Mouse (Mus musculus) liver, embryonic 12.5 days (tissue): ENCODE data around the gene B230104I21Rik. TPM values are rescaled to one million over a fixed set of nuclear protein-coding genes. Genes with fewer than 3 reads are reported as not detected.

Source experiments
- ATAC-seq: fragments of 200-750 bp; cut with Nextera tagmentation; 2 replicates; pipeline ENCODE4 v1.8.0; 2017; ENCODE audit warnings: moderate number of reproducible peaks, mild to moderate bottlenecking, moderate library complexity
- H3K27ac ChIP-seq: fragments of 300-500 bp; sonication (generic); 2 replicates; pipeline ENCODE4 v1.5.1; 2016; ENCODE audit warnings: mild to moderate bottlenecking
- H3K27me3 ChIP-seq: fragments of 300-500 bp; sonication (generic); replicated peaks from 2 replicates; pipeline ENCODE4 v1.6.1; 2016; ENCODE audit warnings: mild to moderate bottlenecking, moderate library complexity
- H3K36me3 ChIP-seq: fragments of 300-500 bp; sonication (generic); 2 replicates; pipeline ENCODE4 v1.6.1; 2016; ENCODE audit warnings: mild to moderate bottlenecking, moderate library complexity
- H3K4me1 ChIP-seq: fragments of 300-500 bp; sonication (generic); 2 replicates; pipeline ENCODE4 v1.6.1; 2016
- H3K4me2 ChIP-seq: fragments of 300-500 bp; sonication (generic); 2 replicates; pipeline ENCODE4 v1.6.1; 2016; ENCODE audit warnings: mild to moderate bottlenecking, moderate library complexity
- H3K4me3 ChIP-seq: fragments of 300-500 bp; sonication (generic); 2 replicates; pipeline ENCODE4 v1.5.1; 2016; ENCODE audit warnings: mild to moderate bottlenecking, moderate library complexity
- H3K9ac ChIP-seq: fragments of 300-500 bp; sonication (generic); 2 replicates; pipeline ENCODE4 v1.6.1; 2016; ENCODE audit warnings: mild to moderate bottlenecking, moderate library complexity
- H3K9me3 ChIP-seq: fragments of 300-500 bp; sonication (generic); replicated peaks from 2 replicates; pipeline ENCODE4 v1.6.1; 2016; ENCODE audit warnings: mild to moderate bottlenecking, moderate library complexity
- WGBS: fragments of 180-500 bp; shearing (Covaris S2); methylation state at CpG from one replicate; pipeline ENCODE4 v1.1.7; 2016; ENCODE audit not compliant: insufficient replicate concordance; 5-methylcytosine and 5-hydroxymethylcytosine counted together
- polyA plus RNA-seq: library from polyadenylated mRNA; unstranded; fragments of >200 nt; fragmentation: Nextera tagmentation; extraction: Ambion mirVana; gene quantifications from 2 replicates; pipeline ENCODE4 v1.2.1, GENCODE M21; 2016

The B230104I21Rik gene
- polyA plus RNA-seq, 1 experiment from 2014 or later, result not detected

GRCm38 (mm10) chr4:154355408-154355807 lies 19.5 kb downstream of the B230104I21Rik start:
- no peaks in the 10 kb centered on the region for H3K9me3 ChIP-seq
- 0 out of 2 replicates have a peak, but pooled peaks cover 5% of the 10 kb centered on the region for H3K27me3 ChIP-seq
- H3K4me1 ChIP-seq, result no peaks in the 10 kb centered on the region
- H3K4me3 ChIP-seq, result no peak overlapping the region
- H3K36me3 ChIP-seq, result no peaks in the 10 kb centered on the region
- ATAC-seq, result no peak
- H3K27ac ChIP-seq, result no peak overlapping the region
- H3K9ac ChIP-seq, result no peak overlapping the region
- 79% methylated on average over 5 of the region's 5 CpGs for WGBS
- H3K4me2 ChIP-seq, result no peak overlapping the region

GRCm38 (mm10) chr4:154358370-154358769 lies 22.4 kb downstream of the B230104I21Rik start:
- H3K27ac ChIP-seq, result no peak overlapping the region
- H3K4me2 ChIP-seq, result no peak overlapping the region
- H3K4me1 ChIP-seq, result no peaks in the 10 kb centered on the region
- H3K9ac ChIP-seq, result no peak overlapping the region
- no peak for ATAC-seq
- peaks cover 4% of the 10 kb centered on the region; the same call in 1 of the 2 replicates for H3K27me3 ChIP-seq
- H3K9me3 ChIP-seq, result no peaks in the 10 kb centered on the region
- no peaks in the 10 kb centered on the region for H3K36me3 ChIP-seq
- H3K4me3 ChIP-seq, result no peak overlapping the region
- WGBS, result 58% methylated on average over 5 of the region's 5 CpGs

- WGBS, result 50% methylated on average over 10 of the region's 11 CpGs
- no peak overlapping the region for H3K9ac ChIP-seq
- H3K27ac ChIP-seq, result no peak overlapping the region
Observed at GRCm38 (mm10) chr4:154358816-154359215, 22.9 kb downstream of the B230104I21Rik start.

GRCm38 (mm10) chr4:154359762-154360300 lies 23.9 kb downstream of the B230104I21Rik start:
- no peak overlapping the region for H3K4me3 ChIP-seq
- no peaks in the 10 kb centered on the region for H3K9me3 ChIP-seq
- H3K27ac ChIP-seq, result no peak overlapping the region
- no peaks in the 10 kb centered on the region for H3K4me1 ChIP-seq
- 66% methylated on average over 9 of the region's 9 CpGs for WGBS
- H3K9ac ChIP-seq, result no peak overlapping the region
- H3K4me2 ChIP-seq, result no peak overlapping the region
- H3K27me3 ChIP-seq, result peaks cover 4% of the 10 kb centered on the region; the same call in 1 of the 2 replicates
- H3K36me3 ChIP-seq, result no peaks in the 10 kb centered on the region
- ATAC-seq, result no peak

More at GRCm38 (mm10) chr4:154358816-154359215, 22.9 kb downstream of the B230104I21Rik start:
- Histone ChIP-seq H3K4me1 (no peaks in the 10 kb centered on the region), H3K4me2 (no peak overlapping the region), H3K27me3 (peaks cover 4% of the 10 kb centered on the region; the same call in 1 of the 2 replicates), H3K9me3 (no peaks in the 10 kb centered on the region), H3K36me3 (no peaks in the 10 kb centered on the region), H3K4me3 (no peak overlapping the region)
- no peak for ATAC-seq

GRCm38 (mm10) chr4:154360441-154360840 lies 24.5 kb downstream of the B230104I21Rik start:
- no peaks in the 10 kb centered on the region for H3K36me3 ChIP-seq
- 66% methylated on average over 6 of the region's 7 CpGs for WGBS
- no peak for ATAC-seq
- H3K4me3 ChIP-seq, result no peak overlapping the region
- peaks cover 4% of the 10 kb centered on the region; the same call in 1 of the 2 replicates for H3K27me3 ChIP-seq
- H3K9me3 ChIP-seq, result no peaks in the 10 kb centered on the region
- no peak overlapping the region for H3K4me2 ChIP-seq
- no peaks in the 10 kb centered on the region for H3K4me1 ChIP-seq
- no peak overlapping the region for H3K9ac ChIP-seq
- no peak overlapping the region for H3K27ac ChIP-seq

- H3K9me3 ChIP-seq, result no peaks in the 10 kb centered on the region
- WGBS, result 77% methylated on average over 3 of the region's 3 CpGs
- H3K4me1 ChIP-seq, result no peaks in the 10 kb centered on the region
- H3K9ac ChIP-seq, result no peak overlapping the region
- no peak for ATAC-seq
- peaks cover 4% of the 10 kb centered on the region; the same call in 1 of the 2 replicates for H3K27me3 ChIP-seq
- H3K4me2 ChIP-seq, result no peak overlapping the region
- H3K36me3 ChIP-seq, result no peaks in the 10 kb centered on the region
- no peak overlapping the region for H3K4me3 ChIP-seq
- no peak overlapping the region for H3K27ac ChIP-seq
Observed at GRCm38 (mm10) chr4:154360850-154361249, 24.9 kb downstream of the B230104I21Rik start.

GRCm38 (mm10) chr4:154364752-154365151 lies 28.8 kb downstream of the B230104I21Rik start:
- Histone ChIP-seq H3K9ac (no peak overlapping the region), H3K9me3 (no peaks in the 10 kb centered on the region), H3K4me1 (no peaks in the 10 kb centered on the region), H3K4me3 (no peak overlapping the region), H3K27ac (no peak overlapping the region), H3K4me2 (no peak overlapping the region), H3K36me3 (no peaks in the 10 kb centered on the region), H3K27me3 (peaks cover 4% of the 10 kb centered on the region; the same call in 1 of the 2 replicates)
- no peak for ATAC-seq
- 80% methylated on average over 2 of the region's 2 CpGs for WGBS

- no peak overlapping the region for H3K4me3 ChIP-seq
- H3K9ac ChIP-seq, result no peak overlapping the region
- no peaks in the 10 kb centered on the region for H3K4me1 ChIP-seq
- ATAC-seq, result no peak
- H3K27ac ChIP-seq, result no peak overlapping the region
- H3K4me2 ChIP-seq, result no peak overlapping the region
- 60% methylated on average over 6 of the region's 6 CpGs for WGBS
- H3K27me3 ChIP-seq, result peaks cover 4% of the 10 kb centered on the region; the same call in 1 of the 2 replicates
- H3K36me3 ChIP-seq, result no peaks in the 10 kb centered on the region
- no peaks in the 10 kb centered on the region for H3K9me3 ChIP-seq
Observed at GRCm38 (mm10) chr4:154366836-154367235, 30.9 kb downstream of the B230104I21Rik start.

- Histone ChIP-seq H3K4me1 (no peaks in the 10 kb centered on the region), H3K36me3 (no peaks in the 10 kb centered on the region), H3K4me2 (no peak overlapping the region), H3K27me3 (no peaks in the 10 kb centered on the region), H3K4me3 (no peak overlapping the region), H3K9ac (no peak overlapping the region), H3K27ac (no peak overlapping the region), H3K9me3 (no peaks in the 10 kb centered on the region)
- ATAC-seq, result no peak
- 55% methylated on average over 5 of the region's 5 CpGs for WGBS
Observed at GRCm38 (mm10) chr4:154369089-154369488, 33.2 kb downstream of the B230104I21Rik start.

GRCm38 (mm10) chr4:154370841-154371240 lies 34.9 kb downstream of the B230104I21Rik start:
- WGBS, result 65% methylated on average over 8 of the region's 8 CpGs
- no peaks in the 10 kb centered on the region for H3K9me3 ChIP-seq

GRCm38 (mm10) chr4:154371542-154372247 lies 35.8 kb downstream of the B230104I21Rik start:
- 63% methylated on average over 13 of the region's 13 CpGs for WGBS

More at GRCm38 (mm10) chr4:154370841-154371240, 34.9 kb downstream of the B230104I21Rik start:
- no peak overlapping the region for H3K4me2 ChIP-seq
- no peak overlapping the region for H3K27ac ChIP-seq
- ATAC-seq, result no peak
- 0 out of 2 replicates have a peak, but pooled peaks cover 3% of the 10 kb centered on the region for H3K4me1 ChIP-seq
- H3K4me3 ChIP-seq, result no peak overlapping the region
- no peaks in the 10 kb centered on the region for H3K27me3 ChIP-seq
- H3K36me3 ChIP-seq, result no peaks in the 10 kb centered on the region
- no peak overlapping the region for H3K9ac ChIP-seq

GRCm38 (mm10) chr4:154375939-154376625 lies 40.2 kb downstream of the B230104I21Rik start:
- Histone ChIP-seq H3K4me1 (0 out of 2 replicates have a peak, but pooled peaks cover 4% of the 10 kb centered on the region), H3K4me2 (no peak overlapping the region), H3K36me3 (no peaks in the 10 kb centered on the region), H3K9ac (no peak overlapping the region), H3K27ac (peak overlapping the region; percentile 13; the same call in 1 of the 2 replicates), H3K4me3 (no peak overlapping the region), H3K9me3 (no peaks in the 10 kb centered on the region), H3K27me3 (no peaks in the 10 kb centered on the region)
- 55% methylated on average over 10 of the region's 10 CpGs for WGBS
- ATAC-seq, result 0 out of 2 replicates have a peak, but pooled peaks have one; percentile 26

More at GRCm38 (mm10) chr4:154371542-154372247, 35.8 kb downstream of the B230104I21Rik start:
- Histone ChIP-seq H3K27me3 (no peaks in the 10 kb centered on the region), H3K36me3 (no peaks in the 10 kb centered on the region), H3K9ac (no peak overlapping the region), H3K9me3 (no peaks in the 10 kb centered on the region), H3K4me2 (no peak overlapping the region), H3K27ac (no peak overlapping the region), H3K4me3 (no peak overlapping the region), H3K4me1 (0 out of 2 replicates have a peak, but pooled peaks cover 4% of the 10 kb centered on the region)
- ATAC-seq, result no peak
